Mouse (Mus musculus): ENCODE results near the gene Prdm16.

Prdm16 gene

DNA sequence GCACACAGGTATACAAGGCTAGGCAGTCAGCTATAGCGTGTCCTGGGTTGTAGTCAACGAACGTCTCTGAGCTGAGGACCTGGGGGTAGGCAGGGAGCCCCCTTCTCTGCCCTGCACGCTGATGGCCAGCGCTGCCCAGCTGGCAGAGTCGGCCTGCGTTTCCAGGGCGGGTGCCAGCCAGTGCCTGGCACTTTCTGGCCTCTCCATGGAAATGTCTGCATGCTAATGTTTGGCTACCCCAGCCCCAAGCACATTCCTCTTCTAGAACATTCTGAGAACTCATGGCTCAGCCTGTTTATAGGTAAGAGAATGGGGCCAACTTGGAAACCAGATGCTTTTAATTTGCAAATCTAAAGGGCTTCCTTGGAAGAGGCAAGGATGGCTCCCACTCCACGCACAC lies 186.2 kb downstream of the Prdm16 start:
- peaks cover 23% of the 10 kb centered on the region for H3K27me3 ChIP-seq (ENCODE audit: insufficient read depth, low read length)
- H3K4me1 ChIP-seq (replicated peaks; ENCODE audit: low read depth, low read length) = peaks cover 19% of the 10 kb centered on the region
- no peaks in the 10 kb centered on the region for H3K9me3 ChIP-seq (ENCODE audit: low read length)
- no peak for TF ChIP-seq CTCF (conservative IDR thresholded peaks at IDR 0.05; ENCODE audit: low read length)
- TF ChIP-seq NANOG (IDR thresholded peaks at IDR 0.05; ENCODE audit: borderline replicate concordance, low read length) = no peak
- no peak for TF ChIP-seq POU5F1 (IDR thresholded peaks at IDR 0.05; ENCODE audit: borderline replicate concordance, low read length)
- H3K4me3 ChIP-seq (replicated peaks; ENCODE audit: low read length) = no peak overlapping the region
- H3K36me3 ChIP-seq (ENCODE audit: insufficient read depth, low read length) = no peaks in the 10 kb centered on the region

DNA sequence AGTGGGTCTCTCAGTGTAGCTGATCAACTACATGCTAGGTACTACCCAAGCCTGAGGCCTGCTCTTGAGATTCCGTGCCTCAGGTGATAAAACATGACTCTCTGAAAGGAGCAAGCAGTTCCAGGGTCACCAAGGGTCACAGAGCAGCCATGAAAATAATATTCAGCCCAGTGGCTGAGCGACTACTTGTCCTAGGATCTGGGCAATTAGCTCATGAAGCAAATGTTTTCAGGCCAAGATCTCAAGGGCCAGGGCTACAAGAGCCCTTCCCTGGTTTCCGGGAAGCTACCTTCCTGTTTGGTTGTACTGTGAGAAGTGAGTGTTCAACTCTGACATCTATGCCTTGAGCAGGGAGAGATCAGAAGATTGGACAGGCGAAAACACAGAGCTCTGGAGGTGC lies 186.6 kb downstream of the Prdm16 start:
- H3K36me3 ChIP-seq (ENCODE audit: insufficient read depth, low read length) = no peaks in the 10 kb centered on the region
- H3K4me3 ChIP-seq (replicated peaks; ENCODE audit: low read length) = no peak overlapping the region
- peaks cover 27% of the 10 kb centered on the region for H3K27me3 ChIP-seq (ENCODE audit: insufficient read depth, low read length)
- no peaks in the 10 kb centered on the region for H3K9me3 ChIP-seq (ENCODE audit: low read length)
- peaks cover 23% of the 10 kb centered on the region for H3K4me1 ChIP-seq (replicated peaks; ENCODE audit: low read depth, low read length)
- no peak for TF ChIP-seq CTCF (conservative IDR thresholded peaks at IDR 0.05; ENCODE audit: low read length)

DNA sequence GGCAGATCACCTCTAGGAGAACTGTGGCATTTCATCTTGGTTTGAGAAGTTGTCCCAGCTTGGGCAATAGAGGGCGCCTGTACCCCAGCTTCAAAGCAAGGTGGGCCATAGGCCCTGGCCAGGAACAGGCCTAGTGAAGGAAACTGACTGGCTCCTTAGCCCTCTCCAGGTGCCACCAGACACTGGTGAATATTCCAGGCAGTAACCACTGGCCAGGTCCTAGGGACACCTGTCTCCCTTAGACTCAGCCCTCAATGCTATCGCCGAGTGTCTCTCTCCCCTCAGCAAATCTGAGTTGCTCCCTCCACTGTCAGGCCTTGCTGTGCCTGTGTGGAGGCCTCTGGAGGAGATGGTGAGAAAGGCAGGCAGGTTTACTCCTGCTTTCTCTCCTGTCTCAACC lies 187.3 kb downstream of the Prdm16 start:
- no peaks in the 10 kb centered on the region for H3K36me3 ChIP-seq (ENCODE audit: insufficient read depth, low read length)
- H3K9me3 ChIP-seq (ENCODE audit: low read length) = no peaks in the 10 kb centered on the region
- H3K4me3 ChIP-seq (replicated peaks; ENCODE audit: low read length) = no peak overlapping the region
- TF ChIP-seq CTCF (conservative IDR thresholded peaks at IDR 0.05; ENCODE audit: low read length) = peak; percentile 26
- TF ChIP-seq NANOG (IDR thresholded peaks at IDR 0.05; ENCODE audit: borderline replicate concordance, low read length) = no peak
- TF ChIP-seq POU5F1 (IDR thresholded peaks at IDR 0.05; ENCODE audit: borderline replicate concordance, low read length) = no peak
- H3K27me3 ChIP-seq (ENCODE audit: insufficient read depth, low read length) = peaks cover 34% of the 10 kb centered on the region
- peaks cover 23% of the 10 kb centered on the region for H3K4me1 ChIP-seq (replicated peaks; ENCODE audit: low read depth, low read length)

DNA sequence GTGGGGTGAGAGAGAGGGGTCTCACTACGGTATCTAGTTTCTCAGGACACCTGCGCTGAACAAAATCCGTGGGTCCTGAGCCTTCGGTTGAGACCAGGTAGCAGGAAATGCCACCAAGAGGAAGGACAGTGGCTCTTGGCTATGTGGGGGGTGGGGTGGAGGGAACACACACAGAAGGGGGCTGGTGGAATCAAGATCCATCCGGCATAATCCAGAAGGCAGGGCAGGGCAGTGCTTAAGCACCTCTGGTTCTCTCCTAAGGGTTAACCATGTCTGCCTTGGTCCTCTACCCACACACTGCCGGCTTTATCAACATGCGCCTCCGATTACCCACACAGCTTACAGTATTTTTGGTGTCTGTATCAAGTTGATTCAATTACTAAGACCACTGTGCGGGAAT lies 191.0 kb downstream of the Prdm16 start:
- Histone ChIP-seq H3K27me3 (ENCODE audit: insufficient read depth, low read length) (peaks cover 43% of the 10 kb centered on the region), H3K4me3 (replicated peaks; ENCODE audit: low read length) (no peak overlapping the region), H3K4me1 (replicated peaks; ENCODE audit: low read depth, low read length) (peaks cover 23% of the 10 kb centered on the region), H3K9me3 (ENCODE audit: low read length) (no peaks in the 10 kb centered on the region), H3K36me3 (ENCODE audit: insufficient read depth, low read length) (no peaks in the 10 kb centered on the region)
- TF ChIP-seq CTCF (conservative IDR thresholded peaks at IDR 0.05; ENCODE audit: low read length) (no peak), NANOG (IDR thresholded peaks at IDR 0.05; ENCODE audit: borderline replicate concordance, low read length) (no peak), POU5F1 (IDR thresholded peaks at IDR 0.05; ENCODE audit: borderline replicate concordance, low read length) (no peak)

DNA sequence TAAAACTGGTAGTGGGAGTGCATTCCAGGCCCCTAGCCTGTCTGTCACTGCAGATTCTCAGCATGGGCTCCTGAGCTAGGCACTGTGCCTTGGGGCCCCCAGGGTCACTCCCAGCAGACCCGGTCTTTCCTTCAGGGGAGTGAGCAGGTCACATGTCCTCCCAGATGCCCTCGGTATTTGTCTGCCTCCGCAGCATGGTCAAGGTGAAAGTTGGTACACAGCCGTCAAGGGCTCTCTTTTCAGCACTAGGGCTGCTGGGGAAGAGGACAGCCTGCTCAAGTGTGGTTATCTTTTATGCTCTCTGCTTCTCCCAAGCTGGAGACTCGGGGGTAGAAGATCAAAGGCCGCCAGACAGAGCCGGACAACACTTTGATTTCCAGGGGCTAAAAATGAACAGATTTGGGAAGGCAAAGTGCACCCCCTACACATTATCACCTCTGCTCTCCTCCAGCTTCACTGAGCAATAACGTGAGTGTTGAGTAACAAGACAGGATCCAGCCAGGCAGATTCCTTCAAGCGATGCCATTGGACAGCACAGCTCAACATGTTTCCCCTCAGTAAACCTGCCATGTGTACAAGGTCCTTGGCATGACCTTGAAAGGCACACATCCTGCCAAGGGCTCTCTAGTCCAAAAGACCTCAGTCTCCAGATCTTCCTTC lies 193.9 kb downstream of the Prdm16 start:
- H3K9me3 ChIP-seq (ENCODE audit: low read length) = no peaks in the 10 kb centered on the region
- no peak for TF ChIP-seq NANOG (IDR thresholded peaks at IDR 0.05; ENCODE audit: borderline replicate concordance, low read length)
- TF ChIP-seq CTCF (conservative IDR thresholded peaks at IDR 0.05; ENCODE audit: low read length) = no peak
- no peak for TF ChIP-seq POU5F1 (IDR thresholded peaks at IDR 0.05; ENCODE audit: borderline replicate concordance, low read length)
- H3K4me3 ChIP-seq (replicated peaks; ENCODE audit: low read length) = no peak overlapping the region
- H3K27me3 ChIP-seq (ENCODE audit: insufficient read depth, low read length) = peaks cover 63% of the 10 kb centered on the region
- peaks cover 33% of the 10 kb centered on the region for H3K4me1 ChIP-seq (replicated peaks; ENCODE audit: low read depth, low read length)
- H3K36me3 ChIP-seq (ENCODE audit: insufficient read depth, low read length) = no peaks in the 10 kb centered on the region

DNA sequence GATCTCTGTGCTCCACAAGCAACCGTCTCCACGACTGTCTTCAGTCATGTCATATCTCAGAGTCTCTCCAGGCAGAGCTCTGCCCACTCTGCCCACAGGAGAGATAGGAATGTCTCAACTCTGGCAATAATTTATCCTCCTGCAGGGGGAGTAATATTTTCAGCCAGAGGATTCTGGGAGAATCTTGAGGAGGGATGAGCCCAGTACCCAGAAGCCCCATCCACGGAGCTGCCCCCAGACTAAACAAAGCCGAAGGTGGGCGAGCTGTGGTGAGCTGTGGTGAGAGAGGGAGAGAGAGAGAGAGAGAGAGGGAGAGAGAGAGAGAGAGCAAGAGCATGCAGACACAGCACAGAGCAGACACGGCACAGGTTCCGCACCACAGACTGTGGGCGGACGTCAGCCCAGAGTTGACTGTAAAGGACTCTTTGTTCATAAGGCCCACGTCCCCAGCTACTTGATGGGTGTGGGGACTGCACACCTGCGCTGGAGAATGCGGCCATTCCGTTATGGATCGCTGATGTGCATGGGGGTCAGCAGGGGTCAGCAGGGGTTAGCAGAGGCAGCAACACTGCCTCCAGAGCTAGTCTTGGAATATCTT lies 197.1 kb downstream of the Prdm16 start:
- TF ChIP-seq NANOG (IDR thresholded peaks at IDR 0.05; ENCODE audit: borderline replicate concordance, low read length) = no peak
- TF ChIP-seq POU5F1 (IDR thresholded peaks at IDR 0.05; ENCODE audit: borderline replicate concordance, low read length) = no peak
- TF ChIP-seq CTCF (conservative IDR thresholded peaks at IDR 0.05; ENCODE audit: low read length) = no peak
- Histone ChIP-seq H3K27me3 (ENCODE audit: insufficient read depth, low read length) (peaks cover 40% of the 10 kb centered on the region), H3K36me3 (ENCODE audit: insufficient read depth, low read length) (no peaks in the 10 kb centered on the region), H3K4me1 (replicated peaks; ENCODE audit: low read depth, low read length) (peaks cover 11% of the 10 kb centered on the region), H3K4me3 (replicated peaks; ENCODE audit: low read length) (no peak overlapping the region), H3K9me3 (ENCODE audit: low read length) (no peaks in the 10 kb centered on the region)

DNA sequence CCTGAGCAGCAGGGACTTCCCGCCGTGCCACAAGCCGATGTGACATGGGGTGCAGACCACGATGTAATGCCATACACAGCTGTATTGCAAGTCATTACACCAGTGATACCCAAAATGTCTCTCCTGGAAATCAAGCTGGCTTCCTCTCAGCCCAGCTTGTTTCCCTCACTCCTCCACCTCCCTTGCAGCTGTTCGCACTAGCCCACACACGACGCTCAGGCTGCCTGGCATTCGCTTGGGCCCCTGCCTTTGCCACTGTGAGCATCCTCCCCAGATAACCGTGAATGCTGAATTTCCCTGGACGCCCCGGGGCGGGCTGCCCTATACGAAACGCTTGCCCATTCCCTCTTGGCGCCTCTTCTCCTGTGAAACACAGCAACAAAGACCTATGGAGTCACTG lies 198.1 kb downstream of the Prdm16 start:
- H3K9me3 ChIP-seq (ENCODE audit: low read length) = no peaks in the 10 kb centered on the region
- no peaks in the 10 kb centered on the region for H3K36me3 ChIP-seq (ENCODE audit: insufficient read depth, low read length)
- TF ChIP-seq NANOG (IDR thresholded peaks at IDR 0.05; ENCODE audit: borderline replicate concordance, low read length) = no peak
- TF ChIP-seq CTCF (conservative IDR thresholded peaks at IDR 0.05; ENCODE audit: low read length) = no peak
- TF ChIP-seq POU5F1 (IDR thresholded peaks at IDR 0.05; ENCODE audit: borderline replicate concordance, low read length) = no peak
- H3K4me1 ChIP-seq (replicated peaks; ENCODE audit: low read depth, low read length) = peaks cover 11% of the 10 kb centered on the region
- H3K27me3 ChIP-seq (ENCODE audit: insufficient read depth, low read length) = peaks cover 31% of the 10 kb centered on the region
- H3K4me3 ChIP-seq (replicated peaks; ENCODE audit: low read length) = 0 out of 2 replicates have a peak overlapping the region, but pooled peaks have one; percentile 21

DNA sequence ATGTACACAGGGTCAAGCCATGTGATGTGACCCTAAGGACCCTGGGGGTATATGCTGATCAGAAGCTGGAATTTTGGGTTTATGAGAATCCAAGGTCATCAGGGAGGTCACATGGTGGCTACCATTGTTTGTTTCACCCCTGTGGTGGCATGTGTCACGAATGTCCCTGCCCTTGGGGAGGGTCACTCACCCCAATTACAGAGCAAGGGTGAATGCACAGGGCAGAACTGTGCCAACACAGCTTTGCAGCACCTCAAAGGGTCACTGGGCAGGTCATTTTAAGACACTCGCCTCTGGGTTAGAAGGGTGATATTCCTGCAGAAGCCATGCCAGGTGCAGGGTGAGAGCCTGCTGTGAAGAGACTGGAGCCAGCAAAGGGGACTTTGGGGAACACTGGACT lies 206.9 kb downstream of the Prdm16 start:
- peaks cover 10% of the 10 kb centered on the region for H3K4me1 ChIP-seq (replicated peaks; ENCODE audit: low read depth, low read length)
- peaks cover 58% of the 10 kb centered on the region for H3K27me3 ChIP-seq (ENCODE audit: insufficient read depth, low read length)
- H3K36me3 ChIP-seq (ENCODE audit: insufficient read depth, low read length) = no peaks in the 10 kb centered on the region
- H3K4me3 ChIP-seq (replicated peaks; ENCODE audit: low read length) = no peak overlapping the region
- H3K9me3 ChIP-seq (ENCODE audit: low read length) = peaks cover 3% of the 10 kb centered on the region; the same call in 1 of the 2 replicates
- TF ChIP-seq POU5F1 (IDR thresholded peaks at IDR 0.05; ENCODE audit: borderline replicate concordance, low read length) = no peak
- no peak for TF ChIP-seq NANOG (IDR thresholded peaks at IDR 0.05; ENCODE audit: borderline replicate concordance, low read length)
- no peak for TF ChIP-seq CTCF (conservative IDR thresholded peaks at IDR 0.05; ENCODE audit: low read length)

DNA sequence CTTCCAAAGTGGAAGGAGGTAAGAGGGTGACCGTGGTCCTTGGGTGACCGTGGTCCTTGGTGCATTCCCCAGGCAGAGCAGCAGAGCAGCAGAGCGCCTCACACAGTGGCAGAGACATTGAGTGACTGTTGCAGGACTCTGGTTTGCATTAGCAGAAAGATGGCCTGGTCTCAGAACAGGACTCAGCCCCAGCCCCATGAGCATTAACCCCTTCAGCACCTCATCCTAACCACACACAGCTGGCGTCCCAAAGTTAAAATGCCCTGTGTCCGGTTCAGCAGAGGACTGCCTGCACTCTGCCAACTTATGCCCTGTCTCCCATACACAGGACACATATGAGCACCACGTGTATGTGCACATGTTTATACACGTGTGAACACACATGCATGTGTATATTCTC lies 209.8 kb downstream of the Prdm16 start:
- Histone ChIP-seq H3K4me1 (replicated peaks; ENCODE audit: low read depth, low read length) (peaks cover 12% of the 10 kb centered on the region), H3K9me3 (ENCODE audit: low read length) (peaks cover 3% of the 10 kb centered on the region; the same call in 1 of the 2 replicates), H3K36me3 (ENCODE audit: insufficient read depth, low read length) (no peaks in the 10 kb centered on the region), H3K27me3 (ENCODE audit: insufficient read depth, low read length) (peaks cover 71% of the 10 kb centered on the region), H3K4me3 (replicated peaks; ENCODE audit: low read length) (no peak overlapping the region)
- no peak for TF ChIP-seq NANOG (IDR thresholded peaks at IDR 0.05; ENCODE audit: borderline replicate concordance, low read length)
- no peak for TF ChIP-seq POU5F1 (IDR thresholded peaks at IDR 0.05; ENCODE audit: borderline replicate concordance, low read length)
- TF ChIP-seq CTCF (conservative IDR thresholded peaks at IDR 0.05; ENCODE audit: low read length) = no peak

Measured in E14TG2a.4 (cell line).